Mouse (Mus musculus) skeletal muscle tissue, postnatal 0 days (tissue): Measurements from ENCODE around the gene Zc3h10. TPM values are rescaled to one million over a fixed set of nuclear protein-coding genes. Genes with fewer than 3 reads are reported as not detected.

ENCODE experiments used
- microRNA-seq, 2 experiments: library from miRNA; unstranded; fragments of <30 nt; microRNA quantifications; one replicate each; pipeline ENCODE4; 2016
- polyA plus RNA-seq: library from polyadenylated mRNA; unstranded; fragments of >200 nt; fragmentation: Nextera tagmentation; extraction: Ambion mirVana; gene quantifications from 2 replicates; pipeline ENCODE4 v1.2.1, GENCODE M21; 2015

The Zc3h10 gene
- 4.7 and 6.6 TPM in 2 replicates for polyA plus RNA-seq

DNA sequence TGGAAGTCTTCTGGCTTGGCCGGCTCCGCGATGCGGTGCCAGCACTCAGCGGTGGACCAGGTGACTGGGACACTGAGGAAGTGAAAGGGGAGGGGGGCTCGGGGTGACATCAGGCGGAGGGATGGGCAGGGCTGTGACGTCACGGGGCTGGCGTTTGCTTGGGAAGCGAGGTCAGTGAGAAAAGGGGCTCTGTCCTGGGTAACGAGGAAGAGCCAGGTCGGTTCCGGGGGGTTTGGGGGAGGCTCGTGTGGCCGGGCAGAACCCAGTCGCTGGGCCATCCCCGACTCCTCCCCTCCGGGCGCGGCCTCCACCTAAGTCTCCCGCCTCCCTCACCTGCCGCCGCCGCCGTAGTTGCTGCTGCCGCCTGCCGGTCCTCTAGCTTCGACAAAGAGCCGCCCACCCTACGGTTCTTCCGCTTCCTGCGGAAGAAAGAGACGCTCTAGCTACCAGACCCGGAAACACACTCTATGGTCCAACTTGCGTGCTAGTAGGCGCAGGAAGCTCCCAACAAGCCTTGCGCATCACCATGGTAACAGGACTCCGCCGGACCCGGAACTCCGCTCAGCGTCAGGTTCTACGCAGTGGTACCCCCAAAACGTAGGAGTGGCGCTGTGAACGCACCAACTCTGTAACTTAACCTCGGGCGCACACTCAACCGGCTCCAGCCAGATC lies at the start of gene Zc3h10:
Zc3h10 (minus strand) TSS at position 414 of the 672 bp plus-strand sequence.

DNA sequence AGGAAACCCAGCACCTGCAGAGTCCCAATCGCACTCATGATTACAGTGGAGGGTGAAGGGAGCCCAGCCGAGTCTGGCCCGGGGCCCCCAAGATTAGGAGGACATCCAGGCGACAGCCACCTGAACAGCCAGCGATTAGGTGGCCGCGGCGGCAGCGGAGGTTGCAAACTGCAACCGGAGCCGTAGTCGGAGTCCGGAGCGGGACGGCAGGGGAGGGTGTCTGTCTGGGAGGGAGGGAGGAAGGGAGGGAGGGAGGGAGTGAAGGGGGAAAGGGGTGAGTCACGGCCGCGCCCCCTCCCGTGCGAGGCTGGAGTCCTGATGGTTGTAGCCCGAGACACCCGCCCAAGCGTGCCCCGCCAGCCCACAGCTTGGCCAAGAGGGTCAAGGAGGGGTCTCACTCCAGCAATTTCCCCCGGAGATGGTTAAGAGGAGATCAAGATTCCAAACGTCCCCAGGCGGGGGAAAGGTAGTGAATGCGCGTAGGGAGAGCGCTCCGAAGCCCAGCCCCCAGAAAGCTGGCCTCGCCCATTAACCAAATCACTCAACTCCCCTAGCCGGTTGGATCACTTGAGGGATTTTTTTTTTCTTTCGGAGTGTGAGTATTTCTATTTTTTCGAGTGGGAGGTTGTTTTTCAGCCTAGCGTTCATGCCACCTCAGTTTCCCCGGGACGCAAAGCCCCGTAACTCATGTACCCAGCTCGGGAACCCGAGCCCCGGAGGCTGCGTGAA lies 42.1 kb upstream of the Zc3h10 start, which contains the start of gene Erbb3:
Erbb3 (minus strand) TSS at position 189 of the 729 bp plus-strand sequence.

DNA sequence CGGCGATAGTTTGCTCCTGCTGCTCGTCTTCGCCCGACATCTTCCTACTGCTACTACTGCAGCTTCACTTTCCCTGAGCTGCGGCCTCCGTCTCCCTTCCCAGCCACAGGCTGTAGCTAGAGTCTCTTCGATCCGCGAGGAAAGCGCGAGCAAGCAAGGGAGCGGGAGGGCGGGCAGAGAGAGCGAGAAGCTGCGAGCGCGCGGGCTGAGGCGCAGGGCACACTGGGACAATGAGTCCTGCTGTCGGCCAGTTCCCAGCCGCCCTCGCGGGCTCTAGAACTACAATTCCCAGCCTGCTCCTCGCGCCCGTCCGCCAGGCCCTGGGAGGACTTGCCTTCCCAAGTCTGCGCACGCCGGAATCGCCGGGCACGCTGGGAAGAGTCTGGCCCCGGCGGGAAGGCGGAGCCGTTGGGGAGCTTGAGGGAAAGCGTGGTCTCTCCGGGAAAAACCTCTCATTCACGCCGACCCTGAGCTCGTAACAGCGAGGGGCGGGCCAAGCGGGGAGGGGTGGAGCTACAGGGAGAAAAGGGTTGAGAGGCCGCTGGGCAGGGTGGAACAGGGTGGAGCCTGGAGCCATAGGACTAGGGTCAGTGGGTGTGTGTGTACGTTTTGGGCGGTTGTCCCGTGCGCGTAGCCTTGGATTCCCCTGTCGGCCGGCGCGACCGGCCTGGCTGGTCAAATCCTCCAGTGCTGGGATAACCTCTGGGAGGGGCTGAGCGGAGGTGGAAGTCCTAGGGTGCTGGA lies 18.4 kb upstream of the Zc3h10 start, which contains the start of gene Pa2g4:
Pa2g4 (minus strand) TSS at position 200 of the 744 bp plus-strand sequence.

DNA sequence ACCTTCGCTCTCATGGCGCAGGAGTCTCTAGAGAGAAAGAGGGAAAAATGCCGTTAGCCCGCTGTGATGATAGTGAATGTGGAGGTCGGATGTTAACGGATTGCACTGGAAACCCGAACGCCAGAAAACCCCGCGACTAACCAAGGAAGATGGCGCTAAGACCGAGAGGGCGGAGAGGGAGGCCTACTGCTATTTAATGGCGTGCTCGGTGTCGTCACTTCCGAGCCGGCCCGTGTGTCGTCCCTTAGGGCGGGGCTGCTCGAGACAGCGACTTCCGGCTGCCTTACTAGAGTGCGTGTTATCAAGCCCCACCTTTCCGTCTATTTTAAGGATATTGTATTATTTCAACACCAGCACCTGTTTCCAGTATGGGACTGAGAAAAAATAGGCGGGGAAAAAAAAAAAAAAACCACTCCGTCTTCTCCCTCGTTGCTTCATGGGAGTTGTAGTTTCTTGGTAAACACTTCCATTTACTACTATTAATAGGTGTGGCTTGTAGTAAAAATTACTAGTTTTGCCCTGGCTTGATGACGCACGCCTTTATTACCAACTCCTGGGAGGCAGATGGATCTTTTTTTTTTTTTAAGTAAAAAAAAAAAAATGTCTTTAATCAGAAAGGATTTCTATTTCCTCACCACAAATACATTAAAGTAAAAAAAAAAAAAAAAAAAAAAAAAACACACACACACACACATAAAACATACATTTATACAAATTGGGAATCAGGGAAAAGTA lies 1.5 kb upstream of the Zc3h10 start, which contains the start of gene Rpl41:
Rpl41 (minus strand) TSS at position 359 of the 735 bp plus-strand sequence.

DNA sequence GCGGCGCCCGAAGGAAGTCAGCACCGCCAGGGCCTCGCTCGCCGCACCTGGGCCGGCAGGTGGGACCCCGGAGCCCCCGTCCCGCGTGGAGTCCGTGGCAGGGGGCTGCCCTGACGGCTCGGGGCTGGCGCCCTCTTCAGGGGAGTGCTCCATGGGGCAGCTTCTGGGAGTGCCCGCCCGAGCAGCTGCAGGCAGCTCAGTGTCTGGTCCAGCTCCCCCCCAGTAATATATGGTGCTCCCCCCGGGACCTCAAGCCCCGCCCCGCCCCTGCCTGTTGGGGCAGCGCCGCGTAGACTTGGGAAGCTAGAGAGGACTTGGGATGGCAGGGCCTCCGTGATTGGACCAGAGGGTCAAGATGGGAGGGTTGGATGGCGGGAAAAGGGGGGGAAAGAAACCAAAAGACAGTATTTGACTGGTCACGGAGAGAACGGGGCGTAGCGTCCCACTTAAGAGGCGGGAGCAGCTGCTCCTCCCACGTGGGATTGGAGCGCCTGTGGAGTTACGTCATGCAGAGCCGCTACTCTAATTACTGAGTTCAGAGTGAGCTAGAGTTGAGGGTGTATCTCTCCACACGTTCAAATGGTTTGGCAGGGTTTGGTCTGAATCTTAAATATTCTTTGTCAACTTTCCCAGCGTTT lies 21.8 kb downstream of the Zc3h10 start, which contains the start of gene Esyt1:
Esyt1 (minus strand) TSS at position 201 of the 638 bp plus-strand sequence.

DNA sequence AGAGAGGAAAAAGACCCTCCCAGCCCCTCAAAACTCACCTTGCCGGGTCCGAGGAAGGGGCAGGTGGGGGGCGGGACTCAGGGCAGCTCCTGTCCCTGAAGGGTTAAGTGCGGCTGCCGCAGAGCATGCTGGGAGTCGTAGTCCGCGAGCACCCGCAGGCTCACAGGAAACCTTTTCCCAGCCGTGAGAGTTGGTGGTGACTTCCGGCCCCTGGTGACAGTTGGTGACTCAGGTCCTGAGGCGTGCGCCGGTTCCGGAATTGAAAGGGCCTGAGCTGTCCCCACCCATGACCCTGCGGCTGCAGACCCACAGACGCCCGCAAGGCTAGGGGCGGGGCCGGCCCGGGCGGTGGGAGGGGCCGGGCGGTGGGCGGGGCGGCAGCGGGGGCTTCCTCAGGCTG lies 49.0 kb downstream of the Zc3h10 start, which contains the start of gene Myl6b:
Myl6b (minus strand) TSS at position 96 of the 400 bp plus-strand sequence.

DNA sequence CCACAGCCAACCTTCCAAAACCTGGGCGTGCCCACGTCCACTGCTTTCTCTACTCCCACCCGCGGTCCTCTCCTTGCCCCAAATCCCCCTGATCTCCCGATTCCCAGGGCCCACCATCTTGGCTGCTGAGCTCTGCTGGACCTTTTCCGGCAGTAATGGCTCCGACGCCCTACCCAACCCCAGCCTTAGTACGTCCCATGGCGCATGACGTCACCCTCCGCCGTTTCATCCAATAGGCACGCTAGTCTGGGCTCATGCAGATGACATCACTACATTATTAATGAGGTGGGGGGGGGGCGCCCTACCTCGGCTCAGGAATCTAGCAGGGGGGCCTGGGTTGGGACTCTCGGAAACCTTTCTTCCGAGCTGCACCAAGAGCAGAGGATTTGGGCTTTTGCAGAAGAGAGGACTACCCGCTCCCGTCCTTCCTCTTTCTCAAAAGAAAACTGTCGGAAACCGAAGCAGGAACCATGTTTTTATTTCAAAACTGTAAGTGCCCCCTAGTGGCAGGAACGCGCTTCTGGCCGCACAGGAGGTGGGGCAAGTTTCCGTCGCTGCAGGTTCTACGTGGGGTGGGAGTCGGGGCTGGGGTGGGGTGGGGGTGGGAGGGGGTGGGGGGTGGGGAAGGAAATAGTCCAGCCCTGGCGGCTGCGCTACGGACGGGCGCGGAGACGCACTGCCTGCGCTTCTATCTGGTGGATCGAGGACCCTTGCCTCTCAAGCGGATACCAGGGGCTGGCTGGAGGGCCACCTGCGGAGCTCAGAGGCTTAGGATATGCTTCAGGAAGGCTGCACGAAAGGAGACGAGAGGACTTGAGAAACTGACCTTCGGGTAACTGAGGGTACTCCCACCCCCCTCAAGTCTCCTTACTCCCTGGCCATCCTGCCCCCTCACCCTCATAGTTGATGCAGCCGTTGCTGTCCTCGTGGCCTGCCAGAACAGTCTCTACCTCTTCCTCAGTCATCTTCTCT lies 53.6 kb downstream of the Zc3h10 start, which contains the start of gene Myl6:
Myl6 (minus strand) TSS at position 451 of the 972 bp plus-strand sequence.

Small RNAs within 50 kb of the gene (microRNA-seq; reads per million reads assigned to microRNA genes)
- gene Gm47275 (0 reads per million in 2 experiments), gene Mir6916 (0.51 to 0.64 reads per million in 2 experiments), gene Mir6917 (0.85 to 1.8 reads per million in 2 experiments)

Other genes starting within 250 kb of the Zc3h10 start
- gene Il23a, start 249.0 kb downstream of the Zc3h10 start, polyA plus RNA-seq, result not detected in 2 replicates
- 10.7 and 11.6 TPM in 2 replicates for gene Pan2, start 244.4 kb downstream of the Zc3h10 start, polyA plus RNA-seq
- 172 and 198 TPM in 2 replicates for gene Cnpy2, start 225.3 kb downstream of the Zc3h10 start, polyA plus RNA-seq
- gene Cs, start 210.0 kb downstream of the Zc3h10 start, polyA plus RNA-seq, result 392 and 409 TPM in 2 replicates
- 71.8 and 90.5 TPM in 2 replicates for gene Coq10a, start 178.8 kb downstream of the Zc3h10 start, polyA plus RNA-seq
- gene Ankrd52, start 170.7 kb downstream of the Zc3h10 start, polyA plus RNA-seq, result 6.1 and 6.9 TPM in 2 replicates
- gene Slc39a5, start 146.5 kb downstream of the Zc3h10 start, polyA plus RNA-seq, result not detected in 2 replicates
- gene Nabp2, start 136.3 kb downstream of the Zc3h10 start, polyA plus RNA-seq, result 44.3 and 46.0 TPM in 2 replicates
- gene Rnf41, start 136.1 kb downstream of the Zc3h10 start, polyA plus RNA-seq, result 16.0 and 17.7 TPM in 2 replicates
- 31.0 and 34.6 TPM in 2 replicates for gene Smarcc2, start 88.5 kb downstream of the Zc3h10 start, polyA plus RNA-seq
- gene Myl6, start 53.6 kb downstream of the Zc3h10 start, polyA plus RNA-seq, result 641 and 849 TPM in 2 replicates
- gene Myl6b, start 49.1 kb downstream of the Zc3h10 start, polyA plus RNA-seq, result 7.6 and 8.2 TPM in 2 replicates
- gene Esyt1, start 21.9 kb downstream of the Zc3h10 start, polyA plus RNA-seq, result 28.4 and 33.0 TPM in 2 replicates
- gene Rpl41, start 1.5 kb upstream of the Zc3h10 start, polyA plus RNA-seq, result 2,311 and 2,586 TPM in 2 replicates
- gene Pa2g4, start 18.2 kb upstream of the Zc3h10 start, polyA plus RNA-seq, result 73.4 and 83.9 TPM in 2 replicates
- gene Erbb3, start 41.9 kb upstream of the Zc3h10 start, polyA plus RNA-seq, result 8.4 and 9.2 TPM in 2 replicates
- gene Rps26, start 79.0 kb upstream of the Zc3h10 start, polyA plus RNA-seq, result 419 and 480 TPM in 2 replicates
- 0.54 and 0.66 TPM in 2 replicates for gene Ikzf4, start 98.2 kb upstream of the Zc3h10 start, polyA plus RNA-seq
- 12.8 and 16.8 TPM in 2 replicates for gene Suox, start 126.3 kb upstream of the Zc3h10 start, polyA plus RNA-seq
- 58.5 and 60.0 TPM in 2 replicates for gene Rab5b, start 148.5 kb upstream of the Zc3h10 start, polyA plus RNA-seq
- gene Pmel, start 156.4 kb upstream of the Zc3h10 start, polyA plus RNA-seq, result 1.7 and 1.9 TPM in 2 replicates
- 38.7 and 40.5 TPM in 2 replicates for gene Cdk2, start 157.3 kb upstream of the Zc3h10 start, polyA plus RNA-seq
- 3.7 and 5.1 TPM in 2 replicates for gene Dgka, start 197.1 kb upstream of the Zc3h10 start, polyA plus RNA-seq
- 13.7 and 17.7 TPM in 2 replicates for gene Pym1, start 200.1 kb upstream of the Zc3h10 start, polyA plus RNA-seq
- gene Mmp19, start 243.1 kb upstream of the Zc3h10 start, polyA plus RNA-seq, result 0.99 and 2.1 TPM in 2 replicates